Mouse (Mus musculus): Measurements from ENCODE around the gene Foxf1. TPM values are rescaled to one million over a fixed set of nuclear protein-coding genes. Genes with fewer than 3 reads are reported as not detected.

Gene Foxf1
- 2.8 and 3.0 TPM in 2 replicates for polyA plus RNA-seq (2015; fragmentation: Nextera tagmentation; extraction: Ambion mirVana)

- peak within 1 kb of the TSS; percentile 50 for H3K4me3 ChIP-seq (replicated peaks)
- no peak within 1 kb of the TSS for H3K27ac ChIP-seq (replicated peaks)
- H3K9ac ChIP-seq: no peak within 1 kb of the TSS
- H3K27me3 ChIP-seq: peaks cover 100% of the 10 kb centered on the region
- H3K9me3 ChIP-seq (replicated peaks): no peaks in the 10 kb centered on the region
- H3K4me2 ChIP-seq: peak within 1 kb of the TSS; percentile 65
- no peak for ATAC-seq (ENCODE audit: insufficient read depth)
- H3K4me1 ChIP-seq (replicated peaks): peaks cover 11% of the 10 kb centered on the region
- under 1% methylated on average over 55 of the region's 83 CpGs for WGBS (ENCODE audit: insufficient replicate concordance)
- H3K36me3 ChIP-seq (replicated peaks): no peaks in the 10 kb centered on the region
Measured at GRCm38 (mm10) chr8:121084210-121084951, at the start of gene Foxf1. Gene Foxf1 (plus strand): TSS chr8:121084386.

GRCm38 (mm10) chr8:121035611-121036010, 48.6 kb upstream of the Foxf1 start:
- Histone ChIP-seq H3K27me3 (no peaks in the 10 kb centered on the region), H3K27ac (replicated peaks) (no peak overlapping the region), H3K9me3 (replicated peaks) (no peaks in the 10 kb centered on the region), H3K4me1 (replicated peaks) (no peaks in the 10 kb centered on the region), H3K4me2 (no peak overlapping the region), H3K36me3 (replicated peaks) (no peaks in the 10 kb centered on the region), H3K9ac (no peak overlapping the region), H3K4me3 (replicated peaks) (no peak overlapping the region)
- no peak for ATAC-seq (ENCODE audit: insufficient read depth)
- 57% methylated on average over 8 of the region's 8 CpGs for WGBS (ENCODE audit: insufficient replicate concordance)

GRCm38 (mm10) chr8:121043719-121044440, 40.3 kb upstream of the Foxf1 start:
- H3K9ac ChIP-seq: no peak overlapping the region
- no peak for ATAC-seq (ENCODE audit: insufficient read depth)
- H3K36me3 ChIP-seq (replicated peaks): no peaks in the 10 kb centered on the region
- 44% methylated on average over 19 of the region's 19 CpGs for WGBS (ENCODE audit: insufficient replicate concordance)
- H3K27ac ChIP-seq (replicated peaks): no peak overlapping the region
- H3K27me3 ChIP-seq: no peaks in the 10 kb centered on the region
- no peak overlapping the region for H3K4me3 ChIP-seq (replicated peaks)
- no peak overlapping the region for H3K4me2 ChIP-seq
- no peaks in the 10 kb centered on the region for H3K4me1 ChIP-seq (replicated peaks)
- no peaks in the 10 kb centered on the region for H3K9me3 ChIP-seq (replicated peaks)

GRCm38 (mm10) chr8:121047441-121047840, 36.7 kb upstream of the Foxf1 start:
- no peaks in the 10 kb centered on the region for H3K4me1 ChIP-seq (replicated peaks)
- WGBS (ENCODE audit: insufficient replicate concordance): 47% methylated on average over 9 of the region's 9 CpGs
- no peak overlapping the region for H3K4me2 ChIP-seq
- no peaks in the 10 kb centered on the region for H3K36me3 ChIP-seq (replicated peaks)
- no peaks in the 10 kb centered on the region for H3K27me3 ChIP-seq
- no peak for ATAC-seq (ENCODE audit: insufficient read depth)
- H3K27ac ChIP-seq (replicated peaks): no peak overlapping the region
- no peak overlapping the region for H3K9ac ChIP-seq
- H3K4me3 ChIP-seq (replicated peaks): no peak overlapping the region
- H3K9me3 ChIP-seq (replicated peaks): no peaks in the 10 kb centered on the region

- Histone ChIP-seq H3K27me3 (peaks cover 4% of the 10 kb centered on the region; the same call in 1 of the 2 replicates), H3K4me2 (no peak overlapping the region), H3K9me3 (replicated peaks) (no peaks in the 10 kb centered on the region), H3K27ac (replicated peaks) (no peak overlapping the region), H3K36me3 (replicated peaks) (no peaks in the 10 kb centered on the region), H3K4me3 (replicated peaks) (no peak overlapping the region), H3K4me1 (replicated peaks) (no peaks in the 10 kb centered on the region), H3K9ac (no peak overlapping the region)
- ATAC-seq (ENCODE audit: insufficient read depth): no peak
- WGBS (ENCODE audit: insufficient replicate concordance): 53% methylated on average over 9 of the region's 9 CpGs
Measured at GRCm38 (mm10) chr8:121058081-121058480, 26.1 kb upstream of the Foxf1 start.

- no peak for ATAC-seq (ENCODE audit: insufficient read depth)
- 69% methylated on average over 7 of the region's 7 CpGs for WGBS (ENCODE audit: insufficient replicate concordance)
- peaks cover 9% of the 10 kb centered on the region; the same call in 1 of the 2 replicates for H3K27me3 ChIP-seq
- H3K4me3 ChIP-seq (replicated peaks): no peak overlapping the region
- no peaks in the 10 kb centered on the region for H3K36me3 ChIP-seq (replicated peaks)
- H3K4me1 ChIP-seq (replicated peaks): no peaks in the 10 kb centered on the region
- no peak overlapping the region for H3K9ac ChIP-seq
- H3K27ac ChIP-seq (replicated peaks): no peak overlapping the region
- H3K4me2 ChIP-seq: no peak overlapping the region
- no peaks in the 10 kb centered on the region for H3K9me3 ChIP-seq (replicated peaks)
Measured at GRCm38 (mm10) chr8:121059098-121059497, 25.1 kb upstream of the Foxf1 start.

- H3K27me3 ChIP-seq: peaks cover 12% of the 10 kb centered on the region
- ATAC-seq (ENCODE audit: insufficient read depth): no peak
- no peak overlapping the region for H3K27ac ChIP-seq (replicated peaks)
- H3K4me2 ChIP-seq: no peak overlapping the region
- WGBS (ENCODE audit: insufficient replicate concordance): 86% methylated on average over 6 of the region's 6 CpGs
- no peaks in the 10 kb centered on the region for H3K36me3 ChIP-seq (replicated peaks)
- no peak overlapping the region for H3K4me3 ChIP-seq (replicated peaks)
- H3K9me3 ChIP-seq (replicated peaks): no peaks in the 10 kb centered on the region
- H3K4me1 ChIP-seq (replicated peaks): no peaks in the 10 kb centered on the region
- no peak overlapping the region for H3K9ac ChIP-seq
Measured at GRCm38 (mm10) chr8:121062521-121062920, 21.7 kb upstream of the Foxf1 start.

- WGBS (ENCODE audit: insufficient replicate concordance): 74% methylated on average over 13 of the region's 13 CpGs
Measured at GRCm38 (mm10) chr8:121063649-121064048, 20.5 kb upstream of the Foxf1 start.

GRCm38 (mm10) chr8:121071454-121071853, 12.7 kb upstream of the Foxf1 start:
- Histone ChIP-seq H3K4me1 (replicated peaks) (0 out of 2 replicates have a peak, but pooled peaks cover 2% of the 10 kb centered on the region), H3K9me3 (replicated peaks) (no peaks in the 10 kb centered on the region), H3K36me3 (replicated peaks) (no peaks in the 10 kb centered on the region), H3K4me2 (no peak overlapping the region), H3K9ac (no peak overlapping the region), H3K4me3 (replicated peaks) (no peak overlapping the region), H3K27ac (replicated peaks) (no peak overlapping the region), H3K27me3 (peaks cover 84% of the 10 kb centered on the region)
- ATAC-seq (ENCODE audit: insufficient read depth): no peak
- WGBS (ENCODE audit: insufficient replicate concordance): 5% methylated on average over 12 of the region's 12 CpGs

More at GRCm38 (mm10) chr8:121063649-121064048, 20.5 kb upstream of the Foxf1 start:
- H3K4me1 ChIP-seq (replicated peaks): no peaks in the 10 kb centered on the region
- peaks cover 18% of the 10 kb centered on the region for H3K27me3 ChIP-seq
- no peak for ATAC-seq (ENCODE audit: insufficient read depth)
- H3K36me3 ChIP-seq (replicated peaks): no peaks in the 10 kb centered on the region
- H3K9me3 ChIP-seq (replicated peaks): no peaks in the 10 kb centered on the region
- H3K4me2 ChIP-seq: no peak overlapping the region
- no peak overlapping the region for H3K27ac ChIP-seq (replicated peaks)
- no peak overlapping the region for H3K9ac ChIP-seq
- H3K4me3 ChIP-seq (replicated peaks): no peak overlapping the region

- H3K4me2 ChIP-seq: no peak overlapping the region
- H3K27ac ChIP-seq (replicated peaks): no peak overlapping the region
- H3K36me3 ChIP-seq (replicated peaks): no peaks in the 10 kb centered on the region
- peaks cover 93% of the 10 kb centered on the region for H3K27me3 ChIP-seq
- WGBS (ENCODE audit: insufficient replicate concordance): 19% methylated on average over 11 of the region's 11 CpGs
- no peak overlapping the region for H3K9ac ChIP-seq
- H3K9me3 ChIP-seq (replicated peaks): no peaks in the 10 kb centered on the region
- no peak for ATAC-seq (ENCODE audit: insufficient read depth)
- H3K4me3 ChIP-seq (replicated peaks): no peak overlapping the region
- H3K4me1 ChIP-seq (replicated peaks): 0 out of 2 replicates have a peak, but pooled peaks cover 2% of the 10 kb centered on the region
Measured at GRCm38 (mm10) chr8:121072406-121073130, 11.6 kb upstream of the Foxf1 start.

Measured in liver, embryonic 15.5 days (tissue).